ENCODE assay signal across 8 mouse cellular contexts in the genomic region with DNA sequence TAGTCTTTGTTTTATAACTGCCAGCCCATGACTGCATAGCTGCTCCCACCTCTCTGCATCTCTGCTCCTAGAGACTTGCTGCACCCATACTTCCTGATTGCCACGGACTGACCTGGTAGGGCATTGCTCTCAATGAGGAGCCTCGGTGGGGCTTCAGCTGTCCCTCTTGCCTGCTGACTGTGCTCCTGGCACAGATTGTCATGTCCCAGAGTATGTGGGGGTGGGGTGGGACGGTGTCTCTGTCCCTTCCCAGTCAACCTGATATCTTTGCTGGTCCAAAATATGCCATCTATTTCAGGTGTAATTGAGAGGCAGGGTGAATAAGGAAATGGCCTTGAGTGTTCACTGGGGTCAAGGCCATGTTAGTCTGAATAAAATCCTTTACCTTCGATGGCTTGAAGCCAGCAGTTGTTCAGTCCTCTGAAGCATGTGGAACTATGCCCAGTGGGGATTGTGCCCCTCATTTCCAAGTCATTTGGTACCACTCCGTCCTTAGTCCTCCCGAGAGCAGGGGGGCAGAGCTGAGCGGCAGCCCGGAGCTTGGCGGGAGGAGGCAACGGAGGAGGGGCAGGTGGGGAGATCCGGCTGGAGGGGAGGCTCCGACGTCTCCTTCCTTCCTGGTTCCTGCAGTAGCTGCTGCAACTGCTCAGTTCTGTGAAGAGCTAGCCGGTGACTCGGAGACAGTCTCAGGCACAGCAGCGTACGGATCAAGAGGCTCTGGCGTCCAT. TPM values are rescaled to one million over a fixed set of nuclear protein-coding genes. Genes with fewer than 3 reads are reported as not detected.
DNase-seq lines count a peak whose midpoint lies in the region; ATAC-seq lines count a peak whose summit lies in the region.

A gene (plus strand): TSS at position 413 of the 728 bp plus-strand sequence.

- no peak within 1 kb of the TSS for H3K27ac ChIP-seq in limb, embryonic 11.5 days (replicated peaks; ENCODE audit: low read depth, low read length)
- peak within 1 kb of the TSS; percentile 63 for H3K27ac ChIP-seq in midbrain, embryonic 13.5 days

- peak within 1 kb of the TSS; percentile 93 for H3K4me2 ChIP-seq in limb, embryonic 11.5 days (ENCODE audit: low read depth, severe bottlenecking)
- peak within 1 kb of the TSS; percentile 88 for H3K4me2 ChIP-seq in midbrain, embryonic 13.5 days (replicated peaks)

- H3K27me3 ChIP-seq in erythroblast, embryonic 14.5 days (ENCODE audit: control insufficient read depth), result no peaks in the 10 kb centered on the region
- H3K27me3 ChIP-seq in limb, embryonic 11.5 days (ENCODE audit: control insufficient read depth, insufficient read depth, low read length), result no peaks in the 10 kb centered on the region
- H3K27me3 ChIP-seq in midbrain, embryonic 13.5 days, result no peaks in the 10 kb centered on the region

- H3K9me3 ChIP-seq in erythroblast, embryonic 14.5 days (ENCODE audit: control insufficient read depth, low read length), result no peaks in the 10 kb centered on the region
- no peaks in the 10 kb centered on the region for H3K9me3 ChIP-seq in limb, embryonic 11.5 days (ENCODE audit: control insufficient read depth, low read length)
- H3K9me3 ChIP-seq in midbrain, embryonic 13.5 days, result no peaks in the 10 kb centered on the region

- H3K36me3 ChIP-seq in erythroblast, embryonic 14.5 days (ENCODE audit: control insufficient read depth), result peaks cover 43% of the 10 kb centered on the region
- peaks cover 5% of the 10 kb centered on the region for H3K36me3 ChIP-seq in limb, embryonic 11.5 days (ENCODE audit: control insufficient read depth, insufficient read depth, low read length)
- H3K36me3 ChIP-seq in midbrain, embryonic 13.5 days, result peaks cover 39% of the 10 kb centered on the region

- peaks cover 28% of the 10 kb centered on the region for H3K4me1 ChIP-seq in erythroblast, embryonic 14.5 days (ENCODE audit: control insufficient read depth)
- peaks cover 11% of the 10 kb centered on the region for H3K4me1 ChIP-seq in limb, embryonic 11.5 days (ENCODE audit: control insufficient read depth, insufficient read depth, low read length)
- peaks cover 30% of the 10 kb centered on the region for H3K4me1 ChIP-seq in midbrain, embryonic 13.5 days (replicated peaks)

- peak within 1 kb of the TSS; percentile 68 for H3K4me3 ChIP-seq in erythroblast, embryonic 14.5 days (replicated peaks)
- H3K4me3 ChIP-seq in limb, embryonic 11.5 days (ENCODE audit: low read depth, low read length), result peak within 1 kb of the TSS; percentile 65
- H3K4me3 ChIP-seq in midbrain, embryonic 13.5 days (replicated peaks), result peak within 1 kb of the TSS; percentile 73

- WGBS in limb, embryonic 11.5 days, result 8% methylated on average over 18 of the region's 18 CpGs
- 7% methylated on average over 18 of the region's 18 CpGs for WGBS in midbrain, embryonic 13.5 days

- ATAC-seq in erythroblast, adult 5-6 weeks (replicated peaks; ENCODE audit: low FRiP score, poor library complexity, severe bottlenecking), result no peak
- peak; percentile 82 for ATAC-seq in granulocyte monocyte progenitor cell, adult 5-6 weeks (replicated peaks; ENCODE audit: poor library complexity, severe bottlenecking)
- peak; percentile 72; the same call in 1 of the 2 replicates for ATAC-seq in limb, embryonic 11.5 days (ENCODE audit: insufficient number of reproducible peaks, low FRiP score, low TSS enrichment, low read depth)
- peak; percentile 89 for ATAC-seq in midbrain, embryonic 13.5 days

- DNase-seq in embryo, embryonic 9.5 days (ENCODE audit: extremely low spot score), result peak; percentile 75
- peak; percentile 70 for DNase-seq in kidney, adult 11 months
- DNase-seq in limb, embryonic 11.5 days (ENCODE audit: low spot score), result peak; percentile 80
- peak; percentile 19 for DNase-seq in spleen, adult 12 weeks (ENCODE audit: low spot score)

- H3K9ac ChIP-seq in limb, embryonic 11.5 days (ENCODE audit: low read length), result peak within 1 kb of the TSS; percentile 74
- H3K9ac ChIP-seq in midbrain, embryonic 13.5 days (replicated peaks), result peak within 1 kb of the TSS; percentile 85

RNA-seq across cellular contexts. Expression of the gene that starts here (rescaled TPM):
- 0.10 and 0.16 TPM in 2 replicates for polyA plus RNA-seq in erythroblast, embryonic 14.5 days (2012)
- total RNA-seq in erythroblast, adult 5-6 weeks (2015; ENCODE audit: low replicate concordance), result 5.6 and 7.3 TPM in 2 replicates
- total RNA-seq in erythroblast, adult 5-6 weeks (2017; ENCODE audit: low replicate concordance), result 2.1 and 5.7 TPM in 2 replicates
- total RNA-seq in granulocyte monocyte progenitor cell, adult 5-6 weeks (2014; fragmentation: Nextera tagmentation), result 24.4 and 29.4 TPM in 2 replicates
- 7.9 and 8.5 TPM in 2 replicates for total RNA-seq in granulocyte monocyte progenitor cell, adult 5-6 weeks (2017)
- polyA plus RNA-seq in limb, embryonic 11.5 days (2014; fragmentation: Nextera tagmentation; extraction: Ambion mirVana), result 5.8 and 6.3 TPM in 2 replicates
- 11.3 and 11.8 TPM in 2 replicates for polyA plus RNA-seq in midbrain, embryonic 13.5 days (2015; fragmentation: Nextera tagmentation; extraction: Ambion mirVana)

Comparison
In these comparisons a context has a peak if more than half of its experiments do, and no peak if none do; other contexts are left out.
1. DNase-seq: peak in every context shown above with its lines; median percentile 80 in limb, embryonic 11.5 days; 75 in embryo, embryonic 9.5 days; 70 in kidney, adult 11 months; 19 in spleen, adult 12 weeks.